Comparison of ENCODE assay signal across 12 mouse cellular contexts in the genomic region with DNA sequence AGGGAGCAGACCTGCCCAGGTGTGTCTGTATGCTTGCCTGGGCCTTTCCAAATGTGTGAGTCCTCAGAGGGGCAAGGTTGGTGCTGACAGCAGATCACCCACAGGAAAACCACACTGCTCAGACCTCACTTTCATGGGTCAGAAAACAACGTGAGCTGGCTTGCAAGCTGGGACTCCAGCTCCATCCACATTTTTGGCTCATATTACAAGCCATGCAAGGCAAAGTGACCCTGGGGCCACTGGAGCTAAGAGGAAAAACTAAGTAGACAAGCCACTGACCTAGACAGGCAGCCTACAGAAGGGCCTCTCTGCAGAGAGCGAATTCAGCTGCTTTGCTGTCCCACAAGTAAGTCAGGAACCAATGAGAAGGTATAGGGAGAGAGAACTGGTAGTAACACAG.
DNase-seq lines count a peak whose midpoint lies in the region; ATAC-seq and TF ChIP-seq lines count a peak whose summit lies in the region.
"Had no signal": no experiment of that assay in that cellular context is flagged by ENCODE, and none has a peak within 500 bp of the region (broad histone marks: within the 10 kb centered on the region; RNA-seq: fewer than 3 reads in every experiment).

No protein-coding gene starts in this region.

- H3K4me2 ChIP-seq in lung, embryonic 15.5 days: peak overlapping the region; percentile 18; the same call in 1 of the 2 replicates

- ATAC-seq in lung, embryonic 15.5 days (ENCODE audit: borderline replicate concordance, extremely low read depth, low FRiP score, low TSS enrichment): peak; percentile 19; the same call in 1 of the 2 replicates

- peak overlapping the region; percentile 29 for H3K27ac ChIP-seq in lung, embryonic 15.5 days
- peak overlapping the region; percentile 77 for H3K27ac ChIP-seq in olfactory bulb, adult 2 months (ENCODE audit: insufficient read depth, low read depth, low read length)

- no peaks in the 10 kb centered on the region for H3K27me3 ChIP-seq in lung, embryonic 15.5 days

- H3K4me3 ChIP-seq in lung, embryonic 15.5 days: no peak overlapping the region
- H3K4me3 ChIP-seq in olfactory bulb, adult 2 months (ENCODE audit: insufficient read depth, low read depth, low read length): no peak overlapping the region
- H3K4me3 ChIP-seq: megakaryocyte, embryonic 14.5 days had no signal

- H3K36me3 ChIP-seq in lung, embryonic 15.5 days: no peaks in the 10 kb centered on the region

- TF ChIP-seq POLR2A in olfactory bulb, adult 2 months (IDR thresholded peaks at IDR 0.05; ENCODE audit: insufficient read depth, low read depth, low read length): no peak

- H3K9me3 ChIP-seq in lung, embryonic 15.5 days: no peaks in the 10 kb centered on the region
- H3K9me3 ChIP-seq: megakaryocyte, embryonic 14.5 days had no signal

- no peak for DNase-seq in lung, postnatal 14 days
- peak; percentile 64 for DNase-seq in embryo, embryonic 10.5 days (ENCODE audit: low spot score)
- DNase-seq in kidney, adult 8-10 months: peak; percentile 37 to 54
- DNase-seq in layer of hippocampus, adult 9-10 months (ENCODE audit: low spot score): no peak
- no peak for DNase-seq in cerebellum, postnatal 4 days (ENCODE audit: low spot score in 2 of 2)
- DNase-seq in frontal cortex, postnatal 25 days (ENCODE audit: low spot score in 2 of 2): no peak
- DNase-seq: cerebellum, adult 11-12 months; layer of hippocampus, adult 9-11 months; right cerebral cortex, postnatal 4 days had no signal

- H3K4me1 ChIP-seq in lung, embryonic 15.5 days: peaks cover 42% of the 10 kb centered on the region
- peaks cover 17% of the 10 kb centered on the region for H3K4me1 ChIP-seq in olfactory bulb, adult 2 months (ENCODE audit: control insufficient read depth, insufficient read depth, low read length)
- H3K4me1 ChIP-seq: megakaryocyte, embryonic 14.5 days had no signal

- no peak overlapping the region for H3K9ac ChIP-seq in lung, embryonic 15.5 days

- 10% methylated on average over 2 of the region's 2 CpGs for WGBS in lung, embryonic 15.5 days
- WGBS in olfactory bulb, adult 2 months: 74% methylated on average over 2 of the region's 2 CpGs

- no peak for TF ChIP-seq CTCF in olfactory bulb, adult 2 months (IDR thresholded peaks at IDR 0.05; ENCODE audit: insufficient read depth, low read depth, low read length)

Comparison
In these comparisons a context has a peak if more than half of its experiments do, and no peak if none do; other contexts are left out.
1. DNase-seq: peak in embryo, embryonic 10.5 days (single experiment) and kidney, adult 8-10 months (2 of 2); none in lung, postnatal 14 days (single experiment), layer of hippocampus, adult 9-10 months (single experiment), cerebellum, postnatal 4 days (0 of 2) and frontal cortex, postnatal 25 days (0 of 2).